Mouse (Mus musculus) liver, adult (tissue): Measurements from ENCODE around the gene Tex264.
A peak's percentile ranks its signal among the peaks of the same experiment; 100 is the strongest.

Source experiments
- GATA4 ChIP-seq: IDR thresholded peaks from 2 replicates; pipeline ENCODE4 v1.6.1; 2014; ENCODE audit warnings: mild to moderate bottlenecking, low read length; ENCODE audit not compliant: insufficient replicate concordance

Tex264 gene

DNA sequence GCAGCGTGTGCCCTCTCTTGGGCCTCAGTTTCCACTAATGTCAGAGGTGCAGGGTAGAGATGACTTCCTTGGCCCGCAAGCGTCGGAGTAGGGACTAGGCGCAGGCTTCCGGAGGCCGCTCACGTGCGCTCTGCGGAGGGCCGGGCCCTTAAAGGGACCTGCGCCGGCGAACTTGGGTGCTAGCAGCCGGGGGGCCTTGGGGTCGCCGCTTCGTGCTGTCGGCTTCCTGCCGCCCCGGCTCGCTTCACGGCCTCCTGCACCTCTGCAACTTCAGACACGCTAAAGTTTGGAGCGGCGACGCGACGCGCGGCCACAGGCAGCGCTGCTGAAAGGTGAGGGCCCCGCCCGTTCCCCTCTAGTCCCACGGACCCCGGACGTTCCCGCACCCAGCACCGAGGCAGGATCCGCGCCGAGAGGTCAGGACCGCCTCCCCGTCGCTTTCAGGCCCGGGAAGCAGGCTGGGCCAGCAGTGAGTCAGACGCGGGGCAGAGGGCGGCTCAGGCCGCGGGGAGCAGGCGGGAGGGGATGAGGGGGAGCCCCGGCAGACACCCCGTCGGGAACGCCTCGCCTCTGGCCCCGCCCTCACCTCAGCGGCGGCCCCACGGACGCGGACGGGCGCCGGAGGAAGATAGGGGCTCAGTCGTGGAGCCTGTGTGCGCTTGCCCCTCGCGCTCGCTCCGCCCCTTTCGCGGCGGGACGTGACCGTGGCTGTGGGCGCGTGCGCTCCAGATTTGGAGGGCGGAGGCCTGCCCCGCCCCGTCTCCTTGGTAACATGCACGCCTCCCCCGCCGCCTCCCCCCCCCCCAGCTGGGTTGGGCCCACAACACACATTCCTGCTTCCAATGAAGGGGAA lies at the start of gene Tex264:
TSS of gene Tex264 (minus strand) at position 679 of the 853 bp plus-strand sequence.
- peak; percentile 67; the same call in 1 of the 2 replicates for TF ChIP-seq GATA4

DNA sequence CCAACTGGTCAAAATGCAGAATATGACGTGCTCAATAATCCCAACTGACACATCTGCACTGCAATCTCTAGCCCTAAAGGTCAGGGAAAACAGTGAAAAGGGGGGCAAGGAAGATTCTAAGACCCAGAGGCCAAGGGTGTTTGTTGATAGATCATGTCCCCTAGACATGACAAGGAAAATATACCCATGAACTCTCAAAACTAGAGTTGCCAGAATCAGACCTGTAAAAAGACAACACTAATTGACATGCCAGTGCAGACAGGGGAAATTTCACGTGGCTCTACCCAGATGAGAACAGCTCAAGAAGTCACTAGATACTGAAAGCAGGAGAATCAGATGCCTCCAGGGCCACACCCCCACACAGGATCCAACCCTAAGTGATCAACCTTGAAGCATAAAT lies 48.0 kb upstream of the Tex264 start:
- no peak for TF ChIP-seq GATA4

DNA sequence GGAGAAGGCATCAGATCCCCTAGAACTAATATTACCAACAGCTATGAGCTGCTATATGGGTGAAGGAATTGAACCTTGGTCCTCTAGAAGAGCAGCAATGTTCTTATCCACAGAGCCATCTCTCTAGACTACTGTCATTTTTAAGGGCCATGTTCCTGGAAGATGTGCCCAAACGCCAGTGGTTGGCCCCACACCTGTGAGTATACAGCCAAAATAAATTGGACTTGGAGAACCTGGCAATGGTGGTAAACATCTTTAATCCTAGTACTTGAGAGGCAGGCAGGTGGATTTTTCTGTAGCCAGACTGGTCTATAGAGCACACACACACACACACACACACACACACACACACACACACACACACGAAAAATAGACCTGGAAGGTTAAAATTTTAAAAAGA lies 43.7 kb upstream of the Tex264 start:
- no peak for TF ChIP-seq GATA4

DNA sequence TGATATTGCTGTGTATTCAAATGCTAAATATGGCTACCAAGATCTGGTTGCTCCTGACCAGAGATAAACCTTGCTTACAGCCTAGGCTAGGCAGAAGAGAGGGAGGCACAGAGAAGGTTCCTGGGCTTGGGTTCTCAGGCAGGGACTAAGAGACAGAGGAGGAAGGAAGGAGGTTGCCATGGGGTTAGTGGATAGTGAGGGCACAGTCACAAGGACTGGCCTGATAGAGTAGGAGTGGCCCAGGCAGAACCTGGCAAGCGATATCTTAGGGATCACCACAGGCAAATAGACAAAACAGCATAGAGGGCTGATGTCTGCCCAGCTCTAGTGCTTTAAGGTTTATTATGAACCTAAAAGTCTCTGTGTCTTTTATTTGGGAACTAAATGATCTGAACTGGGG lies 41.2 kb upstream of the Tex264 start:
- TF ChIP-seq GATA4 = no peak

DNA sequence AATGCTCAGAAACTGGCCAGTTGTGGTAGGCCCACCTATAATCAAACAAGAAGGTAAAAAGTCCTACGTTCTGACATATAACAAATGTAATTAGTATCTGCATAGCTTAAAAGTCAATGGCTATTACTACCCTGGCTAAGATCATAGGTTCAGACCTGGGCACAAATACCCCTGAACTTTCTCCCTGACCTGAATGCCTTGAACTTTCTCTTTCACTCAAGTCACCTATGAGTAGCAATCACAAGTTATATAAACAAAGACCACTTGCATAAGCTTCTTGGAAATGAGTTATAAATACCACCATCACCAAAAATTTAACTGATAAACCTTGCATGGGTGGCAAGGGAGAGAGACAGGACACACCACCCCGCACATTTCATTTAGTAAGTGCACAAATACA lies 39.7 kb upstream of the Tex264 start:
- no peak for TF ChIP-seq GATA4

DNA sequence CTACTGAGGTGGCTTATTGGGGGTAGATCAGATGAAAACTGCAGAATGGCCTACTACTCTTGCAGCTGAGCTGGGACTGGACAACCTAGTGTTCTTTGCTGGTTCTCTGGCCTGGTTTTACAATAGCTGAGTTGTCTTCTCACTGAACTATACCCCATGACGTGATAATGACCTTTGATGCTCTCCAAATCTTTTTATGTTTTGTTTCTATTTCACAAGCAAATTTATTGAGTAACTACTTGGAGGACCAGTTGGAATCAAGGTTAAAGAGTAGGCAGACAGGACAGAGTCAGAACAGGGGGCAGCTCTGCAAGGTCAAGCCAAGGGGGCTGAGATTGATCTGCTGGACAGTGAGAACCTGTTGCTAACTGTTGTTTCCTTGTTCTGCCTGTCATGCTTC lies 39.1 kb upstream of the Tex264 start:
- no peak for TF ChIP-seq GATA4

DNA sequence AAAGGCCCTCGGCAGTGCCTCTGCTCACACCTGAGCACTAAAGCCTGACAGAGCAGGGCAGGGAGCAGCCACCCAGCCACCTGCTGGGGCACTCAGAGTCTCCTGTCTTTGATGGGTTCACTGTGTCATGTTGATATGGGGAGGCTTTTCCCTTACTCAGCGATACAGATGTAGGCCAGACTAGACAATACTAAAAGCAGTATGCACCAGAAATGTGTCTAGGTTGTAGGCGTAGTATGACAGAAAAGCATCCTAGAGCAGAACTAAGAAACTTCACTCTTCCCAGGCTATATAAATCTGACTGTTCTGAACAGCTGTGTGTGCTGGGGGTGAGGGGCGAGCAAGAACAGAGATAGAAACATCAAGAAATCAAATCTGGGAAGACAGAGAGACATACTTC lies 31.0 kb upstream of the Tex264 start:
- no peak for TF ChIP-seq GATA4

DNA sequence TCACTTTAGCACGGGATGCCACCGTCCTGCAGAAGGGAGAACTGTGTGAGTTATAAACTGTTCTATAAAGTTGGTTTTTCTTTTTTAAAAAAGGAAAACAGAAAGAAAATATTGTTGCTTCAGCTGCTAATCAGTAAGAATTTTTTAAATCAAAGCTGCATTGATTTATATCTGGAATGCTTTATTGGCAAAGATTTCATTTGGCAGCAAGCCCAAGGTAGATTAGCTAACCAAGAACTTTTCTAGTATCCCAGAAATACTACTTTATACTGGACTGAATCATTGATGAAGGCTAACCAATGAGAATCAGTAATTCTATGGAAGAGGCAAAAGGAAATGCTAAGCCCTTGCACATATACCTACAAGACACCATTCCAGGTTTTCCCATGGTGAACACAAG lies 30.5 kb upstream of the Tex264 start:
- TF ChIP-seq GATA4 = no peak

DNA sequence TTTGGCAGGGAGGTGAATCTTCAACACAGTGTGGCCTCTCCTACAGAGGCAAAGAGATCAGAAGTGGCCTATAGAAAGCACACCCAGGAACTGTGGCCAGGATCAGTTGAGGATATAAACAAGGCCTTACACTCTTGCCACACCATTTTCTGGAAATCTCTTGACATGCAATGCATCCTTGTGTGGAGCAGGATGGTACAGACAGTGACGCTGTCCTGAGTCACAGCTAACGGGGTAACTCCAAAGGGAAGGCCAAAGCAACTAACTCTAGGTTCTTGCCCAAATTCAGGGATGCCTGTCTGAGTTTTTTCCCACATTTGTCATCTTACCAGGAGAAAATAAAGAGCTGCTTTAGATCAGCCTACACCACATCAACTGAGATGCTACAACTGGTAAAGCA lies 26.7 kb upstream of the Tex264 start:
- TF ChIP-seq GATA4 = no peak

DNA sequence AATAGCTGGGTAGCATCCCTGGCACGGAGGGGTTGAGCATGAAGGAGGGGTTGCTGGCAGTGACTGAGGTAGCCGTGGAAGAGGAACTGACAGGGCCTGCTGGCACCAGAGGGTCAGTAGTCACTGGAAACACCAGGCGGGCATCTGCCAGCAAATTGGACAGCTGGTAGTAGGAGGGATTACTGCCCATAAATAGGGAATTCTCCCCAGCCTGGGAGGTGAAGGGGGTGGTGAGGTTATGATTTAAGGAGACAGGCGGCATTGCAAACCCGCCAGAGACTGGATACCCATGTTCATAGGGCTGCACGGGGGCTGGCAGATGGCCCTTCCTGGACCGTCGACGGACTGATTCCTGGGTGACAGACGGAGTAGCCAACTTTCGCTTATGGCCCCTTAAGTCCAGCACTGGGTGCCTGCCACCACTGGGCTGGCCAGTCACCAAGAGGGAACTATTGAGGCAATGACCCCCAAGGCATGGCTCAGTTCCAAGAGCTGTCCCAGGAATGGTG lies 7.3 kb upstream of the Tex264 start:
- TF ChIP-seq GATA4 = no peak

DNA sequence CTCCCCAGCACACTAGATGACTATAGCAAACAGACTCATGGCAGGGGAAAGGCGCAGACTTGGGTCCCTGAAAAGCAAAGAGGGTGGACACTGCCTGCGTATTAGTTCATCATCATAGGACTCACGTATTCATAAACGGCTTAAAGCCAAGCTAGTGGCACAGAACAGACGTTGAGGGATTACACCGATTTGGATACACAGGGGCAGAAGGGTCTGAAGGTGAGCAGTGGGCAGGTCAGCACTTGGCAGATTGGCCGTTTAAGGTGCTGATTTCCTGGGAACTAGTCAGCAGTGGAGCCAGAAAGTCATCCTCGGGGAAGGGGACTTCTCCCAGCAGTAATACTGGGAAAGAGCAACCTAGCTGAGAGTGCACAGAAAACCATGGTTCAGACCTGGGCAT lies 3.1 kb upstream of the Tex264 start:
- TF ChIP-seq GATA4 = no peak

DNA sequence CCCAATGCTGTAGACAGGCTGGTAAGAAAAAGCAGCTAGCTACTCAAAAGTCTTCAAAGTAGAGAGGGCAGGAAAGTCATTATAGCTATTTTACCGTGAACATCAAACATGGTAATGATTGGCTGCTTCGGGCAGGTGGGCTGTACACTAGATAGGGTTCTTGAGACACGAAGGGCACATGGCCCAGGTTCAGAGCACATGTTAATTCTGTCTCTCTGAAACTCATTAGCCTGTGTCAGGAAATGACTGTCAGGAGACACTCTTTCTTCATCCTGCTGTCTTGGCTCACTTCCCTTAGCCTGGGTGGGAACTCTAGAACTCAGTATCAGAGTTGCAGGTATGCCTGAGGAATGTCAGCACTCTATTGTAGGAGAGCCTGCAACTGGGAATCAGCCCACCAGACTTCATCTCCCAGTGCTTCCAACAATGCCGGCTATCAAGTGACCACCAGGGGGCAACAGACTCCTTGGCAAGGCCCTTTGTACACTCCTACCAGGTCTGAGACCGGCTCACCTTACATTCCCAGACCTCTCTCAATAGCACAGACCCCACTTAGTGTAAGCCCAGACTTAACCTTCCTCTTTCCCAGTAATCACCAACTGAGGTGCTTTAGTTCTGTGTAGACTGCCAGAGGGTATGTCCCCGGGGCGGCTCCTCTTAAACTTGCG lies 1.4 kb upstream of the Tex264 start:
- TF ChIP-seq GATA4 = no peak

DNA sequence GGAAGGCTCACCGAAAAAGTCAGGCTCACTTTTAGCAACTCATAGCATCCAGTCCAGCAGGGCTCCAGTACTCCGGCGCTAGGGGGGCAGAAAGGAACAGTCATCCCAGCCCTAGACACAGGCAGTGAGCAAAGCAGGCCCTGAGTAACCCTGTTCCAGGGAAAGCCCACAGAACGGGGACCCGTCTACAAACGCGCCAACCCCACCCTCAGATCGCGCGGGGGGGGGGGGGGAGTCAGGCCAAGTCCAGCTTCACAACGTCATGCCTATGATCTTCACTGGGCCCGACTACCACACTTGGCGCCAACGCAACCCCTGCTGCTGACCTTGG lies 844 bp downstream of the Tex264 start:
- TF ChIP-seq GATA4 = no peak

DNA sequence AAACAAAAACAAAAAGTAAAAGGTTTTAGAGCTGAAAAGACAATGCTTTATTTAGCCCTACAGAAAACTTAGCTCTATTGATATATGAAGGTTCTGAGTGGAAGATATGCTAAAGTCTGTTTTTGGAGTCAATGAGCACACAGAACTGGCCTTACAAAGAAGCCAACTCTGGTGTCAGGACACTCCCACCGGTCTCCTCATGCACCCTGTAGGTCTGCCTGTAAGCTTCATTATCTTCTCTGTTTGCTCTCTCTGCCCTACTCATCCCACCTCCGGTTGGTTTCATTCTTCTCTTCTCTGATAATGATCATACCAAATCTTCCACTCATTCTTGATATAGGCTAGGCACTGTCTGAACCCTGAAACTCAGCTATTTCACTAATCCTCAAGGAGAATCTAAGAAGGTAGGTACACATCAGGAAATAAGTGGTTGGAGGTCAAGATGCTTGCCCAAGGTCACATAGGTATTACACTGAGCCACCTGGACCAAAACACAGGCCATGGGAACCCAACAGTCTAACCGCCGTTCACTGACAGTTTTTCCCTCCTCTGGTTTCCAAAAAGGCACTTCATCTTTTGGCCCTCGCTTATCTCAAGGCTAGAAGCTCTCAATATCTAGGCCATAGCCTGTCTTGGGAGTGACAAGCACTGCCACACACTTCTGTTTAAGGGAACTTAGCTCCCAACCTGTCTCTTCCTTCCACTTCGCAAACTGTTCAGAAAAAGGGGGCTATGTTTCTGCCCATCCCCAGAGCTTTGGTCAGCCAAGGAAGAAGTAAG lies 1.4 kb downstream of the Tex264 start:
- no peak for TF ChIP-seq GATA4

DNA sequence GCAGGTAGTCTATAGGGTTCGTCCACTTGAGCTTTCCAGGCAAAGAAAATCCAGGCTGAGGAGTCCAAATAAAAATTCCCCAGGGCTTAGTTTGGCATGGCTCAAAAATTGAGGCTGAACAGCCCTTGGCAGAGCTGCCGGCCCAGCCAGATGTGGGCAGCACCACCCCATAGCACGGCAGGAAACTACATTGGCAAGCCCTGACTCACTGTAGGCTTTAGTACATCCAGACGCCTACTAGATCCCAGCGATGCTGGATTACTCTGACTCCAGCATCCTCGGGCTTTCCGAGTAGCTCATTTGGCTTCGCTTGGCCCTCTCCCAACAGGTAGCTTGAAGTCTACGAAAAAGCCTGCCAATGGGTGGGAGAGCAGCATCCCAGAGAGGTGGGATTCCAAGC lies 4.7 kb downstream of the Tex264 start:
- TF ChIP-seq GATA4 = no peak

DNA sequence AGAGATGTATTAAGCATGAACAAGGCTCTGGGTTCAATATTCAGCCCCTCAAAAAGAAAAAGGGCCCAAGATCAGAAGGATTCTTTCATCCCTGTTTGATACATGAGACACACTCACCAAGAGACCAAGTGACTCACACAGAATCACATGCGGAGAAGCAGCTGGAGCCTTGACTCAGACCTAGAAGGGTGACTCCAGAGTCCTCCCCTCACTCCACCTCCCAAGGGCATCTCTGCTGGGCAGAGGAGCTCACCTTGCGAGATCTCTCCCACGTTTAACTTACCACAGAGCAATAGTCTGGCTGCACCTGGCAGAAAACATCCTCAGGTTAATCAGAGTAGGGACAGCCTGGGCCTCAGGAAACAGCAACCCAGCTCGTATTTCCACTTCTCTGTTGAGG lies 7.5 kb downstream of the Tex264 start:
- TF ChIP-seq GATA4 = no peak

DNA sequence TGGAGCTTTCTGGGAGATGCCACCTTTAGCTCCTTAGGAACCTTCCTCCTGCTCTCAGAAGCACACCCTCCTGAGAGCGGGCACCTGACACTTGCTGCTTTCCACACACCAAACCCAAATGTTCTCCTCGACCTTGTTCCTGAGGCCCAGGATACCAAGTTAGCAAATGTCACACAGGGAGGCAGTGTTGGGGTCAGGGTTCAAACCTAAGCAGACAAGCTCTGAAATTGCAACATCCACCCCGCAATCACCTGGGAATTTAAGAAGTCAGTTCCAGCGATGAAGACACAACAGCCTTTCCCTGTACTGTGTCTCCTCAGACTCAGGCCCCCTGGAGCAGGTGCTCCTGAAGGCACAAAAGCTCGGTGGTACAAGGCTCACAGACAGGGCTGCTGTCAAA lies 8.0 kb downstream of the Tex264 start:
- no peak for TF ChIP-seq GATA4

DNA sequence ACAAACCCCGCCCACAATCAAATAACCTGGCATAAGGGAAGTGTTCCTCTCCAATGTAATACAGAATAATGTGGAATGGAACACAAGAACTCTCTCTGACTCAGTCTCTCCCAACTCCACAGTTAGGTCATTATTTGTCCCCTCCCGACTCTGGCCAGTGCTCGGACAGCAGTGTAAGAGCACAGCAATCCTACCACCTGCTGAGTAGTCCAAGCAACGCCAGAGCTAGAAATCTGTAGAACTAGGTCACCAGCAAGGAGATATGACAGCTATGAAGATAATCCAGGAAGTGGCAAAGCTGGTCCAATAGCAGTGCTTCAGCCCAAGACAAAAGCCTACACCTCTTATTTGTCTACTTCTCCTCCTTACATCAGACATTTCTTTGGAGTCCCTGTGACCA lies 9.2 kb downstream of the Tex264 start:
- TF ChIP-seq GATA4 = no peak
